Mouse (Mus musculus) stomach, postnatal 0 days (tissue): ENCODE results near the gene Pcgf2.

Source experiments
- CTCF ChIP-seq: IDR thresholded peaks from 2 replicates; pipeline ENCODE4 v1.5.1; 2016; ENCODE audit warnings: antibody characterized with exemption, low read depth, mild to moderate bottlenecking, moderate library complexity
- EP300 ChIP-seq: optimal IDR thresholded peaks from 2 replicates; pipeline ENCODE3; 2016; ENCODE audit warnings: antibody characterized with exemption

GRCm38 (mm10) chr11:97744063-97744717 lies 43.9 kb upstream of the Pcgf2 start, which contains the start of gene Pip4k2b:
- TF ChIP-seq CTCF: peak; percentile 17; the same call in 1 of the 2 replicates
- no peak for TF ChIP-seq EP300
